Mouse (Mus musculus): Measurements from ENCODE around the gene Prpf18.
A peak's percentile ranks its signal among the peaks of the same experiment; 100 is the strongest.
"Not testable (repeated sequence)": the region's sequence is repeated elsewhere in the genome, so short reads cannot be mapped to it uniquely, and the experiment has no call there.

Gene Prpf18

DNA sequence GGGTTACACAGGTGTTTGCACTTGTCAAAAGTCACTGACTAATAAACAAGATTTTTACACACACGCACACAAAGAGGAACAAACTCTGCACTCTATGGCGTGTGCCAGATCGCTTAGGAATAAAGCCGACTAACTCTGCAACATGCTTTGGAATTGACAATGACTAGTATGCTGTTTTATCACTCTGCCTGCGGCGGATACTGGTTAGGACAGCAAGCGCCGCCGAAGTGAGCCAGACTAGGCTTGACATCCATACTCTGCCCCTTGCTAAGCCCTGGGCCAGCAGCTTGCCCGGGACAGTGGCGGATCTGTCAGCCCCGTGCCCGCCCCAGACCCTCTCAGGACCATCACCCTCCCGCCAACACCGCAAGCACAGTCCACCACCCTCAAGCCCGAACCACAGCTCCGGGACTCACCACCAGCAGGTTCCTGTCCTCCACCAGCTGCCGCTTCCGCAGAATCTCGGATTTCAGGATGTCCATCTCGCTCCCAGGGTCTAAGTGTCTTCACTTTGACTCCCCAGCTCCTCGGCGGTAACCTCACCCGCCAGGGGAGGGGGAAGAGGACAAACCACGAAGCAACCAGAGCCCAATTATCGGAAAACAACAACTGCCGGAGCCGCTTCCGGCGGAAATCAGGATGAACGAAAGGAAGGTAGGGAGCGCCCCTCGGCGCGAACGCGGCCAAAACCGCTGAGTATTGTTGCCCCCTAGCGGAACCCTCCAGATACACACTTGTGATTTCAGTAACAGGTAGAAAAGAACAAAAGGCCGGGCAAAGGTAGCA, at the start of gene Prpf18:
Gene Prpf18 (minus strand): TSS at position 614 of the 786 bp plus-strand sequence.
- peak; percentile 91 to 94 for DNase-seq (ENCODE audit: low read depth in 2 of 2, low spot score in 2 of 2)

DNA sequence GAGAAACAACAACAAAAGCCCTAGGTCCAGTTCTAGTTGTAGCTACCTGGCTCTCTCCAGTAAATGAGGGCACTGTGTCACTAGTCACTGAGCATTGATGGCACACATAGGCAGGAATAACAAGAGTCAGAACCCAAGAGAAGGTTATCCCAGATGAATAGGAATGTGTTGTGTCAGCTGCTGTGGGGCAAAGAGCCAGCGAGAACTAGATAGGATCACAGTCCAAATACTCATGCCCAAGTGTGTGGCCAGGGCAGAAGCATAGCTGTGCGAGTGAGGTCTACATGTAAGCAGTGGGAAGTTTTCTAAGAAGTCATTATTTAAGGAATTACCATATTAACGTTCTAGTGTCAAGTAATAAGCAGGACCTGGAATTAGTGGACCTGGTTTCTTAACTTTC, 28.0 kb upstream of the Prpf18 start:
- DNase-seq (ENCODE audit: low read depth in 2 of 2, low spot score in 2 of 2), result no peak

DNA sequence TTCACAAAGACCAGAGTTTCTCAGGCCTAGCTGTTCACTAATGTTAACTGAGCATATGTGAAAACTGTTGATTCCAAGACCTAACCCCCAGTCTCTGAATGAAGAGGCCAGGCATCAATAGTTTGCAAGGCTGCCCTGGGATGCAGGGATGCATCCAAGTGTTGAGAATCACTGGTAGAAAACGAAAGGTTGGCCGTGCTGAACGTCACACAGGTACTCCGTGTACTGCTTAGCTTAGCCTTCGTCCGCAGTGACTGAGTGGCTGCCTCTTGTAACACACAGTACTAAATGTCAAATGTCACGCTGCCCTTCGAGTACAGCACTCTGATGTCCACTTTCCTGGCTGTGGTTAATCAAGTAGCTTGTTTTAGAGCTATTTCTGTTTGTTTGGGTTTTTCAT, 19.7 kb upstream of the Prpf18 start:
- DNase-seq (ENCODE audit: low read depth in 2 of 2, low spot score in 2 of 2), result no peak

DNA sequence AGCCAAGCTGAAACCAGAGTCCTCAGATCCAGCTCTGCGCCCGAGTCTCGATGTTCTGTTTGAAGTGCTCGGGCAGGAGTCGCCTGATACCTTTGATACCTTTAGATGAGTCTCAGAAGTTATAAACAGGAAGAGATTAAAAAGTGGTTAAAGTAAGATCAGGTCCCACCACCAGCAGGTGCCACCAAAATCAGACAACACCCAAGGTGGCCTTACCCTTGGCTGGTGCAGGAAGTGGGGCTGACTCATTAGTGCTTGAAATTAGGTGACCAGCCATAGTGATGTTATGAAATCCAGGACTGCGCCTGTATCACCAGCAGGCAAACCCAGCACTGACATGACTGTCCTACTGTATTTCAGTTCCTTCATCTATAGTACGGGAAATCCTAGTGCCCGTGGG, 17.8 kb upstream of the Prpf18 start:
- DNase-seq (ENCODE audit: low read depth in 2 of 2, low spot score in 2 of 2), result no peak

DNA sequence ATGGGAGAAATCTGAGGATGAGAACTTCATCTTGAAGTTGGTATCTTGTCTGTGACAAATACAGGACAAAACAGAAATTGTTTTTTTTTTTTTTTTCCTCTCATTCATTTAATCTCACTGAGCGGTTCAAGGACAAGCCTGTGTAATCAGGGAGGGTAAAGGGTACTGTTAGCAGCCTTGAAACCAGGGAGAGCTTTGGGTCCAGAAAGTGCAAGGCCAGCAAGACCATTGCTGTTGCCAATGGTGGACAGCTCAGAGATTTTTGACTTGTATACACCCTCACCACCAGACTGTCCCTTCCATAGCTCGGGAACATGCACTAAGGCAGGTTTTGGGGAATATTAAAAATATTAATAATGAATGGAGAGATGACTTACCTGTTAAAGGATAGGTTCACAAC, 16.7 kb upstream of the Prpf18 start:
- no peak for DNase-seq (ENCODE audit: low read depth in 2 of 2, low spot score in 2 of 2)

DNA sequence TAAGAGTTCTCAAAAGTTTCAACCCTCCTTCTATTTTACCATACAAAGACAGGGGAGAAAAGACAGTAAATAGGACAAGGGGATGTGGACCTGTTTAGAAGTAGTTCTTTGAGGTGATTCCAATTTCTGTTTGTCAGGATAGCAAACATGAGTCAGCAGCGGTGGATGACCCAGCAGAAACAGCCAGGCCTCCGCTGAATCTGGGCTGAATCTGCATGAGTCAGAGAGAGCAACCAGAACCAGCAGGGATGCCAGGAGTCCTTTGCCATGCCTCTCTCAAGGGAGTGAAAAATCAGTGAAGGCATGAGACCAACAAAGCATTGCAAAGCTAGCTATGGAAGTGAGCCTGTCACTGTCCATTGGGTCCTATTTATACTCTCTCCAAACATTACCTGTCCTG, 8.8 kb upstream of the Prpf18 start:
- no peak for DNase-seq (ENCODE audit: low read depth in 2 of 2, low spot score in 2 of 2)

DNA sequence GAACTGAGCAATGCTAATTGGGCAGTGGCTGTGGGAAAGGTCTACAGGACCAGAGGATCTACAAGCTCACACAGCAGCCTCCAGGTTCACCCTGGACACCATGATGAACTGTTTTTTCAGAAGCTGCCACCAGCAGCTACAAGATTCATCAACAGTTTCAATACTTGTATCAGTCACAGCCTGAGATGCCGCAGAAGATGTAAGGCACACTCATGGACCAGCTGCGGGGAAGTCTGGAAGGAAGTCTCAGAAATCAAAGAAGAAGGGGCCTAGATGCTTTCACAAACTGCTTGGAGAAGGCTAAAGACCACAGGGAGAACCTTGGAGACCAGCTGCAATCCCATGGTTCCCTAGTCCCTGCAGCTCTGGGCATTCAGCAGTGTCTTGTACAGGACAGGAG, 2.3 kb downstream of the Prpf18 start:
- no peak for DNase-seq (ENCODE audit: low read depth in 2 of 2, low spot score in 2 of 2)

DNA sequence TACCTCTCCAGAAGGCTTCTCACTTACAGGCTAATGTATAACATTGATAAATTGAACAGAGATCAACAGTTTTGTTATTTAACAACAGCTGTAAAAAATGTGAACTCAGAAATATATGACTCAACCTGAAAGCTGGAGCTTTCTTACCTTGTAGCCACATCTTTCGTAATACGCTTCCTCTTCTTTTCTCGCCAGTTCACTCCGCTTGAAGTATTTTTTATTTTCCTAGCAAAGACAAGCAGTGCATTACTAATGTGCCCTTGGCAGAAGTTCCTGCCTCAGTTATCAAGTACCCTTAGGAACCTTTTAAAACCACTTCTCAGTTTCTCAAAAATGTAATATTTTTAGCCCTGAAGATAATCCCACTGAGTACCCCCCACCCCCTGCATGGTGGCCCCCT, 3.8 kb downstream of the Prpf18 start:
- no peak for DNase-seq (ENCODE audit: low read depth in 2 of 2, low spot score in 2 of 2)

DNA sequence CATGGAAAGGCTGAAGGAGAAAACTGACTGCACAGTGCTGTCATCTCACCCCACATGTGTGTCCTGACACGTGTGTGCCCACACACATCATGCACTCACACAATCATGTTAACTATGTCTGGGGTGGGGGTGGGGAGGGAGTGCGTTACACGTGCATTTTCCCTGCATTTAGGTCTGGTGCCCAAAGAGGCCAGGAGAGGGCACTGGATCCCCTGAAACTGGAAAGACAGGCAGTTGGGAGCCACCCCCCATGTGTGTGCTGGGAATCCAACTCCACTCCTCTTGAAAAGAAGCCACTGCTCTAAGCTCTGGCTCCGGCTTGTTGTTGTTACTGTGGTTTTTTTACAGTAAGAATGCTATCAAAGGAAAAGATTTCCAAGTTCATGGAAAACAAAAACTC, 6.8 kb downstream of the Prpf18 start:
- DNase-seq (ENCODE audit: low read depth in 2 of 2, low spot score in 2 of 2), result no peak

DNA sequence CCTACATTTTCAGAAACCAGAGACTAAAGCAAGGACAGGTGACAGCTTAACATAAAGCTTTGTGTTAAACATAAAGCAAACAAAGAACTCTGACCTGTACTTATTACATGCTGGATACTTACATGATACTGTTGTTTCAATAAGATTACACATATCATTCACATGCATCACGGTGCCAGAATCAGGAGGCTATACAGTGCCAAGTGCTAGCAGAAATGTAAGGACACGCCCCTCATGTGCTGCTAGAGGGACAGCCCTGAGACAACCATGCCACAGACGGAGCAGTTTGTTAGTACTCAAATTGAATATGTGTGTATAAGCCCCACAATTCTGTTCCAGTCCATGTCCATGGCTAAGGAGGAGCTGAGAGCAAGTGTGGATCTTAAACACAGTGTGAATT, 13.7 kb downstream of the Prpf18 start:
- DNase-seq (ENCODE audit: low read depth in 2 of 2, low spot score in 2 of 2), result no peak

DNA sequence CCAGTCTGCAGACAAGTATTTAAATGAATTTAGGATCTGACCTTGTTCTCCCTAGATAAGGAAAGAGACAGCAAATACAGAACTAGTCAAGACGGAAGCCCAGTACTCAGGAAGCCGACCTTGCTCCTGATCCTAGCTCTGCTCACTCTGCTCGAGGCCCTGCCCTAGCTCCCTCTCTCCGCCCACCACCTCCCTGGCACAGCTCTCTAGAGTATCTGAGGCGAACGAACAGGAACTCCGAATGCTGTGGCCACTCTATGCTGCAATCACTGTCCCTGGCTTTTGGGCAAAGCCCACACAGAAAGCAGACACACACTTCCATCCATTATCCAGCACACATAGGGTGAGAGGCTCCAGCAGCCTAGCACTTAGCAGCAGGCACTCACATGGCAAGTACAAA, 15.3 kb downstream of the Prpf18 start:
- DNase-seq (ENCODE audit: low read depth in 2 of 2, low spot score in 2 of 2), result no peak

DNA sequence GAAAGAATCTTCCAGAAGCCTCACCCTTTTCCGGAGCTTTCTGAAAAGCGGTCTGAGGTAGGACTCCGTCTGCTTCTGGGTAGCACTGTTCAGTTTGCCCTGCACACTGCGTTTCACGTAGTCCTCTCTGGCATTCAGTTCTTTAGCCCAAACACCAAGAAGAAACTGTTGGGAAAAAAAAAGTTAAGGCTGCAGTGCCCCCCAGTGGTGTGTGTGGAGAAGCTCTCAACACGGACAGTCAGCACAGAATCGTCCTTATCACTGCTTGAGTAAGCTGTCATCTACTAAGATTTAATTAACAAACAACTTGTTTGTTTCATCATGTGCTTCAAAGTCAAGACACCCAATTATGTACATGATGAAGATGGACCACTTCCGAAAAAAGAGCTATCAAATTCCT, 16.1 kb downstream of the Prpf18 start:
- no peak for DNase-seq (ENCODE audit: low read depth in 2 of 2, low spot score in 2 of 2)

DNA sequence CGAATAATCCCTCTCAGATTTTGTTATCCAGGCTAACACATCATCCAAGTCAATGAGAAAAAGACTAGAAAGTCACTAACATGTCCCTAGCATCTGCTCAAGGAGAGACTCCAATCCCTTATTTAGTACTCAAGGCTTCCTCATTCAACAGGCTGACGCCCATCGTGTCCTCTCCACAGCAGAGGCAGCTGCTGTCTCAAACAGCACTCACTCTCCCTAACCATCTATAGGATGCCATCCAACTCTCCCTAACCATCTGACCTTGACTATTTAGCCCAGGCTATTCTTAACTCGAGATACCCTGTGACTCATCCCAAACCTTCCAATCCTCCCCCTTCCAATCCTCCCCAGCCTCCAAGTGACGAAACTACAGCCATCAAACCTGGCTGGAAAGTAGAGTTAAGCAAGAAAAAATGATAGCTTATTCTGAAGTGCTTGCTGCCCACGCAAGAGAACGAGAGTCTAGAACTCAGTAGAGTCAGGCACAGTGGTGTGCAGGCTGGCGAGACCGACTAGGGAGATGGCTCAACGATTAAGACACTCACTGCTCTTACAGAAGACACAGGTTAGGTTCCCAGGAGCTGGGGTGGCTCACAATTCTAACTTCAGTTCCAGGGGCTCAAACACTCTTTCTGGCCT, 21.6 kb downstream of the Prpf18 start:
- no peak for DNase-seq (ENCODE audit: low read depth in 2 of 2, low spot score in 2 of 2)

DNA sequence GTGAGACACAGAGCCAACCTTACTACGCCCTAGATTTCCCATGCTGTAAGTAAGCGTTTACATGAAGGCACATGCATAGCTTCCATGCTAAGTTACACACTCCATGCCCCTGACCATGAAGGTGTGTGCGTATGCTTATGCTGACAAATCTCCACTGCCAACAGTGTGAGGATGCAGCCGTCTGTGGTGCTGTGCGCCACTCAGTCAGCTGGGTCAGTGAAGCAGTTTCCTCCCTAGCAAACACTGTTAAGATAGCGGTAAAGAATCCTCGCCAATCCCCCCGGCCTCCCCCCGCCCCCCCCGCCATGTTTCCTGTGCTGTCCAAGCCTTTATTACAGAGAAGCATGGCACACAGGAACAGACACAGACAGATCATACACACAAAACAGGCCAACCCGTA, 22.4 kb downstream of the Prpf18 start:
- no peak for DNase-seq (ENCODE audit: low read depth in 2 of 2, low spot score in 2 of 2)

DNA sequence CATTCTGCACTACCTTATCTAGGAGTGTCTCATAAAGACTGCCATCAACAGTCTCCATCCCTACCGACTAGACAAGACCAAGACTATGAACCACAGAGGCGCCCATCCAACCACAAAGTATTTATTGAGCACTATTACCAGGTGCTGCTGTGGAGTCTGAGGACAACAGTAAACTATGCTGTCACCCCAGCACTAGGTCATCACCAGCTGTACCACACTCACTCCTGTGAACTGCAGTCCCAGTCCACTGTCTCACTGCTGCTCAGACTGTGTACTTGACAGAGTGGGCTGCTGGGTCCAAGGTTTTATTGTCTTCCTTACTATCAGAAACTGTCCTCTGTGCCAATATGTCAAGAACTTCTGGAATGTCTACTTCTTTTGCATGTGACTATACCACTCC, 23.0 kb downstream of the Prpf18 start:
- no peak for DNase-seq (ENCODE audit: low read depth in 2 of 2, low spot score in 2 of 2)

DNA sequence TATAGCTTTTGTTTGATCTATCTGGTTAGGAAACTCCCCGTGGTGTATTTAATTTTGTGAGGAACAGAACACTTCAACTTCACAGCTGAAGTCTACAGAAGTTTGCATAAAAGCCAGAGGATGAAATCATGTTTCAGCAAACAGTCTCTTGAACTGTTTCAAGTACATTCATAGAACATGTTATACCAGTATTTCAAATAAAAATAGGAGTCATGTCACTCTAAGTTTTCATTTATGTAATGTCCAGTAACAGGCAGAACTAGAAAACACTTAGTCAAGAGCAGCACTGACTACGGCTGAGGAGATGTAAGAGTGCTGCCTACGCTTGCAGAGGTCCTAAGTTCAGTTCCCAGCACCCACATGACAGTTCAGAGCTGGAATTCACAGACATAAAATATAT, 25.0 kb downstream of the Prpf18 start:
- DNase-seq (ENCODE audit: low read depth in 2 of 2, low spot score in 2 of 2), result no peak

DNA sequence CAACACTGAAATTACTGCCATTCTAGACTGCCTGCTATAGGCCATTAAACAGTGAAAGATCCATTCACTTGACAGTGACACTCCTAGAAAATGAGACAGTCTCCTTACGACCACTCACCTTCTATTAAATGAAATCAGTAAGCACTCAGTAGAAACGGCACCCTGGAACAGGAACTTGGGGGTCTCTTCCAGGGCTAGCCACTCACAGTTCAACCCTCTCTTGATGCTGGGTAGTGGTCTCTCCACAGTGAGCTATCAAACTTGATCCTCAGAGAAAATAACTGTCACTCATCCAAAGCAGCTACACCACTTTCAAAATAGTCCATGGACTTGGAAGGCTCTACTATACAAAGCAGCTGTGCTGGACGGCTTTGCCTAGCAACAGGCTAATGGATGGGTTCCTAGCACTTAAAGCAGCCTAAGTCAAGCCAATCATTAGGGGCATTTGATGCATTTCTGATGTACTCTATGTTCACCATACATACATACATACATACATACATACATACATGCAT, 30.4 kb downstream of the Prpf18 start:
- DNase-seq (ENCODE audit: low read depth in 2 of 2, low spot score in 2 of 2), result no peak

DNA sequence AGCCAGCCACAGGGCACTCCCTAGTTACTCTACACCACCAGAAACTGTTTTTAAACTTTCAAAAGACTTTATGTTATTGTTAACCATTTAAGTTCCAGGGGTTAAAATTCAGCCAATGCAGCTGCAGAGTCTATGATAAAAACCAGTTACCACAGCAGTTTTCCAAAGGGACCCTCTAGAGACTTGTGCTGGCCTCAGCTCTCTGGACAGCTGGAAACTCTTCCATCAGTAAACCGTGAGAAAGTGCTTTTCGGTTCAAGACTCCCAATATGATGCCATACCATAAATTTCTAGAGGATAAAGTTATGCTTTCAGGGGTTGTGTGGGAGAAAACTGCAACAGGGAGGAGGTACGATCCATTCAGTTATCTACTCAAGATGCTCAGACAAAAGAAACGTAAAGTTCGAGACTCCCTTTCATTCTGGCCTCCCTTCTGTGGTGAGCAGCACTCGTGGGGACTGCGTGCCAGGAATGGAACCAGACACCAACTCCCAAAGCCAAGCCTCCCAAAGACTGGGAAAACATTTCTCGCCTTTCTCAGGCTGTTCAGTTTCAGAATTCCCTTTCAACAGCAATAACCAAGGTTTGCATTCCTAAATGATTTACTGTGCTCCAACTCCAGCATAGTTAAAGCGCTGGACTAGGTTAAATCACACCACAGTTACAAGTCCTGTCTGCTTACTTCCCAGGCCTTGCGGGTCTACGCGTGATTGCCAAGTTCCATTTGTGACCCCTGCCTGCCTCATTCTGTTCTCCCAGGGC, 31.1 kb downstream of the Prpf18 start:
- DNase-seq (ENCODE audit: low read depth in 2 of 2, low spot score in 2 of 2), result no peak

DNA sequence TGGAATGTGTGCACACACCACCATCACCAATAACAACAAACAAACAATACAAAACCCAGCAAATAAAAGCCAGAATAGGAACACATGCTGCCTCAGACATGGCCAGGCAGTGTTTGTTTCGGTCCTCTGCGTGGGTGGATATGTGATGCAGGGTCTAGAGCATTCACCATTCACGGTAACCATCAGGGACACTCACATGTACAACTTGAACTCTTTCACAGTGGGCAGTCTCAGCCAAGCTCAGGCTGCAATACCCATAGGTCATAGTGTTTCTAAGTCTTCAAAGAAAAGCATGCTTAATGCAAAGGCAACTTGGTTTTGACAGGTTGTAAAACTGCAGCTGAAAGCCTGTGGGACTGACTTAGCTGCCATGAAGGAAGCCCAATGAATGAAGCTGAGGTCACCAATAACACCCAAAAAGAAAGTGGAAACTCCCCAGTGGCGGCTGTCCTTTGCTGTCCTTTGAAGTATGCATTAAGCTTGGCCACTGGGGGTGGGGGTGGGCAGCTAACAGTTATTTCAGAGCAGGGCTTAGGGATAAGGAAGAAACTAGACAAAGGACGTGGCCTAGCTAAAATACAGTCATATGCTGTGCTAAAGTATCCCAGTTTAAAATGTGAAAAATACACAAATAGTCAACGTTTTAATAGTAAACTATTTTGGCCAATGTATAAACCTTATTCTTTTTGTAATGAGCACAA, 31.9 kb downstream of the Prpf18 start:
- no peak for DNase-seq (ENCODE audit: low read depth in 2 of 2, low spot score in 2 of 2)

DNA sequence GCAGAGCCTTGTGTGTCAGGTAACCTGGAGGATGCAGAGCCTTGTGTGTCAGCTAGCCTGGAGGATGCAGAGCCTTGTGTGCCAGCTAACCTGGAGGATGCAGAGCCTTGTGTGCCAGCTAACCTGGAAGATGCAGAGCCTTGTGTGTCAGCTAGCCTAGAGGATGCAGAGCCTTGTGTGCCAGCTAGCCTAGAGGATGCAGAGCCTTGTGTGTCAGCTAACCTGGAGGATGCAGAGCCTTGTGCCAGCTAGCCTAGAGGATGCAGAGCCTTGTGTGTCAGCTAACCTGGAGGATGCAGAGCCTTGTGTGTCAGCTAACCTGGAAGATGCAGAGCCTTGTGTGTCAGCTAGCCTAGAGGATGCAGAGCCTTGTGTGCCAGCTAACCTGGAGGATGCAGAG, 32.8 kb downstream of the Prpf18 start:
- not testable (repeated sequence) for DNase-seq (ENCODE audit: low read depth in 2 of 2, low spot score in 2 of 2)

DNA sequence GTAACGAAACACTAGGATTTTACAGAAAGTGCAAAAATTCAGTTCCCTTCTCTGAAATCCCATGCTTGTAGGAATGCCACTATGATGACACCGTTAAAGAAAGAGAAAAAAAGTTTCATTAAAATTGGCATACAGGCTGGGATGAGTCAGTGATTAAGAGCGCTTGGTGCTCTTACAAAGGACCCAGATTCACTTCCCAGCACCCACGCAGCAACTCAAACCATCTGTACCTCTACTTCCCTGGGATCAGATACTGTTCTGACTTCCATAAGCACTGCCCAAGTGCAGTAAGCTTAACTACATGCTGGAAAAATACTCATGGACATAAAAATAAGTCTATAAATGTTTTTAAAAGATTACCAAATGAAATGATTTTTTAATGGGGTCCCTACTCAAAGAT, 34.9 kb downstream of the Prpf18 start:
- no peak for DNase-seq (ENCODE audit: low read depth in 2 of 2, low spot score in 2 of 2)
